Mouse (Mus musculus) hindbrain, embryonic 12.5 days (tissue): ENCODE results near the gene Lrrc47. TPM values are rescaled to one million over a fixed set of nuclear protein-coding genes. Genes with fewer than 3 reads are reported as not detected.

Experiments used
- ATAC-seq: fragments of 200-750 bp; cut with Nextera tagmentation; 2 replicates; pipeline ENCODE4 v1.8.0; 2017; ENCODE audit warnings: moderate TSS enrichment; ENCODE audit not compliant: low FRiP score
- H3K27ac ChIP-seq: fragments of 300-500 bp; sonication (generic); 2 replicates; pipeline ENCODE4 v1.5.1; 2016; ENCODE audit warnings: mild to moderate bottlenecking
- H3K27me3 ChIP-seq: fragments of 300-500 bp; sonication (generic); 2 replicates; pipeline ENCODE4 v1.6.1; 2016; ENCODE audit warnings: mild to moderate bottlenecking
- H3K36me3 ChIP-seq: fragments of 300-500 bp; sonication (generic); 2 replicates; pipeline ENCODE4 v1.6.1; 2016; ENCODE audit warnings: mild to moderate bottlenecking
- H3K4me1 ChIP-seq: fragments of 300-500 bp; sonication (generic); 2 replicates; pipeline ENCODE4 v1.6.1; 2016
- H3K4me2 ChIP-seq: fragments of 300-500 bp; sonication (generic); replicated peaks from 2 replicates; pipeline ENCODE4 v1.6.1; 2016; ENCODE audit warnings: mild to moderate bottlenecking
- H3K4me3 ChIP-seq: fragments of 300-500 bp; sonication (generic); 2 replicates; pipeline ENCODE4 v1.5.1; 2016; ENCODE audit warnings: mild to moderate bottlenecking
- H3K9ac ChIP-seq: fragments of 300-500 bp; sonication (generic); 2 replicates; pipeline ENCODE4 v1.6.1; 2016; ENCODE audit warnings: mild to moderate bottlenecking, moderate library complexity
- H3K9me3 ChIP-seq: fragments of 300-500 bp; sonication (generic); replicated peaks from 2 replicates; pipeline ENCODE4 v1.6.1; 2016; ENCODE audit warnings: mild to moderate bottlenecking
- WGBS: fragments of 180-500 bp; shearing (Covaris S2); methylation state at CpG from one replicate; pipeline ENCODE4 v1.1.7; 2016; 5-methylcytosine and 5-hydroxymethylcytosine counted together
- polyA plus RNA-seq: library from polyadenylated mRNA; unstranded; fragments of >200 nt; fragmentation: Nextera tagmentation; extraction: Ambion mirVana; gene quantifications from 2 replicates; pipeline ENCODE4 v1.2.1, GENCODE M21; 2016

Gene Lrrc47
- polyA plus RNA-seq, 1 experiment from 2014 or later = 36.4 TPM

DNA sequence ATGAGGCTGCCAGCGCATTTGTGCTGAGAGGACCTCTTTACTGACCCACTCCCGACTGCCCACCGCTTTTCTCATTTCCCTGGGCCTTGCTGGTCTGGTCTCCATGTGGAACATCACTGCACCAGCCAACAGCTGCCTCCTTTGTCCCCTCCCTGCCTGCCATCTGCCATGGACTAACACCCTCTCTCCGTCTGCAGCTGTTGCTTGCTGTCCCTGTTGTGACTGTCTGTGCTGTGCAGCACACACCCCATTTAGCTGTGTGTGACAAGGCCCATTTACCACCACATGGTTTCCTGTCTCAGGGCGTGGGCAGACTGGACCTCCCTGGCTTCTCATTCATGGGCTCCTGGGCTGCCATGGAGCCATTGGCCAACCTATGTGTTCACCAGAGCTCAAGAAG is 6.0 kb upstream of the Lrrc47 start:
- H3K9me3 ChIP-seq = no peaks in the 10 kb centered on the region
- H3K4me3 ChIP-seq = no peak overlapping the region
- no peak overlapping the region for H3K4me2 ChIP-seq
- 85% methylated on average over 5 of the region's 5 CpGs for WGBS
- H3K27me3 ChIP-seq = no peaks in the 10 kb centered on the region
- ATAC-seq = no peak; the same call in 1 of the 2 replicates
- no peak overlapping the region for H3K9ac ChIP-seq
- H3K36me3 ChIP-seq = peaks cover 56% of the 10 kb centered on the region
- no peaks in the 10 kb centered on the region for H3K4me1 ChIP-seq
- no peak overlapping the region for H3K27ac ChIP-seq

DNA sequence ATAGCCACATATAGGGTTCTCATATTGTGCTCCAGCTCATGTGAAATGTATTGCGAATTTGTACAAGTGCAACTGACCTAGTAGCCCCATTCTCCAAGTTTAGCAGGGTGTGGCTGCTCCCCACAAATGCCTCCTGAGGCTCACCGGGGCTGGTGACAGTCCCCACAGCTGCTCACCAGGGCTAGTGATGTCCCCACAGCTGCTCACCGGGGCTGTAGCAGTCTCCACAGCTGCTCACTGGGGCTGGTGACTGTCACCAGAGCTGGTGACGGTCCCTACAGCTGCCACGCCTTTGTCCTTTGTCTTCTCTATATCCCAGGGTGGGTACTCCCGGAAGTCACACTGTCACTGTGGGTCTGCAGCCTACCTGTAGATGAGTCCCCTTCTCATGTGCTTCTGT is 5.3 kb upstream of the Lrrc47 start:
- Histone ChIP-seq H3K9me3 (no peaks in the 10 kb centered on the region), H3K4me3 (no peak overlapping the region), H3K4me1 (peaks cover 5% of the 10 kb centered on the region; the same call in 1 of the 2 replicates), H3K9ac (no peak overlapping the region), H3K4me2 (no peak overlapping the region), H3K27me3 (no peaks in the 10 kb centered on the region), H3K27ac (no peak overlapping the region), H3K36me3 (peaks cover 56% of the 10 kb centered on the region)
- ATAC-seq = no peak
- WGBS = 90% methylated on average over 6 of the region's 6 CpGs

DNA sequence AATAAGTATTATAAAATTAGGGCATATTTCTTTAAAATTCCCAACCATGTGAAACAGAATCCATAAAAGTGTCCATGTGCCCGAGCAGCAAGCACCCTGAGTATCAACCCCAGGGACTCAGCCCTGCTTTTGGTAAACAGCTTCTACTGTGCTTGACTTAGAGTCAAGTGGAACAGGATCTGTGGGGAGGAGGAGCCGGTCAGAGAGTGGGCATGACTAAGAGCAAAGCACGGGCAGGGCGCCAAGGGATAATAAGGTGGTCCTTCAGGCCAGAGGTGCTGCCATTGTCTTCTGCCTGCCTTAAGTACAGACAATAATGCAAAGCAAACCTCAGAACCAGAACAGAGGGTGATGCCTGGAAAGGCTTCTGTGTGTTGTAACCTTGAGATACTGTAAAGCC is 3.8 kb upstream of the Lrrc47 start:
- no peak for ATAC-seq
- no peak overlapping the region for H3K9ac ChIP-seq
- H3K27me3 ChIP-seq = no peaks in the 10 kb centered on the region
- H3K27ac ChIP-seq = no peak overlapping the region
- peaks cover 11% of the 10 kb centered on the region for H3K4me1 ChIP-seq
- WGBS = 85% methylated on average over 4 of the region's 4 CpGs
- peaks cover 46% of the 10 kb centered on the region for H3K36me3 ChIP-seq
- H3K4me3 ChIP-seq = no peak overlapping the region
- no peak overlapping the region for H3K4me2 ChIP-seq
- no peaks in the 10 kb centered on the region for H3K9me3 ChIP-seq

DNA sequence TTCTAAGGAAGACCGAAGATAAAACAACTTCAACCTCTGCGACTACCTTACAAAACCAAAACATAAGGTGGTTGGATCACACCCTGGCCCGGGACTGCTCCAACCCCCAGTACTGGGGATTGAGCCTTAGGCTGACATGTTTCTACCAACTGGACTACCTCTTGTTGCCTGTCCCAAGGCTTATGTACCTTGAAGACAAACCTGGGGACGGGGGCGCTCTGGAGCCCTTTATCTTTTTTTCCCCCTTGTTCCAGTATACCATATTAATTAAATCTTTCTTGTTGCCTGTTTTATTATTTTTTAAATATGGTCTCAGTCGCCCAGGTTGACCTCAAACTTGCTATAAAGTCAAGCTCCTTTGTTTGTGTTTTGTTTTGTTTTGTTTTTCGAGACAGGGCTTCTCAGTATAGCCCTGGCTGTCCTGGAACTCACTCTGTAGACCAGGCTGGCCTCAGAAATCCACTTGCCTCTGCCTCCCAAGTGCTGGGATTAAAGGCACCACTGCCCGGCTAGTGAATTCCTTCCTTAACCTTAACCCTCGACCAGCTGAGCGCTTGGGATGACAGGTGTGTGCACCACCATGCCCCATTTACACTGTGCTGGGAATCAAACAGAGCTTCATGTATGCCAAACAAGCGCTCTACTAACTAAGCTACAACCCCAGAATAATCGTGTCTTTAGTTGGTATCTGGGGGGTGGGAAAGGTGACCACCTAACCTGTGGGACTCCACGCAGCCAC is 455 bp upstream of the Lrrc47 start:
- no peaks in the 10 kb centered on the region for H3K9me3 ChIP-seq
- H3K27ac ChIP-seq = no peak overlapping the region
- H3K27me3 ChIP-seq = no peaks in the 10 kb centered on the region
- H3K4me1 ChIP-seq = peaks cover 22% of the 10 kb centered on the region
- WGBS = 28% methylated on average over 13 of the region's 13 CpGs
- peaks cover 32% of the 10 kb centered on the region for H3K36me3 ChIP-seq
- H3K4me2 ChIP-seq = peak overlapping the region; percentile 96
- H3K4me3 ChIP-seq = peak overlapping the region; percentile 100
- H3K9ac ChIP-seq = peak overlapping the region; percentile 96
- ATAC-seq = peak; percentile 72

DNA sequence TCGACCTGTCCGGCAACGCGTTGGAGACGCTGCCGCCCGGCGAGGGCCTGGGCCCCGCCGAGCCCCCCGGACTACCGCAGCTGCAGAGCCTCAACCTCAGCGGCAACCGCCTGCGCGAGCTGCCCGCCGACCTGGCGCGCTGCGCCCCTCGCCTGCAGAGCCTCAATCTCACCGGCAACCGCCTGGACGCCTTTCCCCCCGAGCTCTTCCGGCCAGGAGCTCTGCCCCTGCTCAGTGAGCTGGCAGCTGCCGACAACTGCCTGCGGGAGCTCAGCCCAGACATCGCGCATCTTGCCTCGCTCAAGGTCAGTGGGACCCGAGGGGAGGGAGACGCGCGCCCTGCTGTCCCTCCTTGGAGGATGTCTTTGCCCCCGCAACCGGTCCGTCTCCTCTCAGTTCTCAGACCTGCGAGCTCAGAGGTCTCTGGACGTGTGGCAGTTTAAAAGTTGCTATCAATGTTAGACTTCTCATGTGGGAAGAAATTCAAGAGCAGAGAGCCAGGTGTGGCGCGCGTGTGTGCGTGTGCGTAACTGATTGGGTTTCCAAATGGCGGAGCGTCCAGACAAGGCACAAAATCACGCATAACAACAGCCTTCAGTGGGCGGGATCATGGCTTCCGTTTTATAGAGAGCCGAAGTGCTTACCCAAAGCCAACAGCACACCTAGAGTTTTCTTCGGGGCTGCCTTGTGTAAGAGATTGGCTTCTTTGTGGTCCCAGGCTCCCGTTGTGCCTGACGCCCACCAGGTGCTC is 776 bp downstream of the Lrrc47 start:
- peak overlapping the region; percentile 72 for H3K27ac ChIP-seq
- no peak for ATAC-seq
- WGBS = 3% methylated on average over 55 of the region's 55 CpGs

DNA sequence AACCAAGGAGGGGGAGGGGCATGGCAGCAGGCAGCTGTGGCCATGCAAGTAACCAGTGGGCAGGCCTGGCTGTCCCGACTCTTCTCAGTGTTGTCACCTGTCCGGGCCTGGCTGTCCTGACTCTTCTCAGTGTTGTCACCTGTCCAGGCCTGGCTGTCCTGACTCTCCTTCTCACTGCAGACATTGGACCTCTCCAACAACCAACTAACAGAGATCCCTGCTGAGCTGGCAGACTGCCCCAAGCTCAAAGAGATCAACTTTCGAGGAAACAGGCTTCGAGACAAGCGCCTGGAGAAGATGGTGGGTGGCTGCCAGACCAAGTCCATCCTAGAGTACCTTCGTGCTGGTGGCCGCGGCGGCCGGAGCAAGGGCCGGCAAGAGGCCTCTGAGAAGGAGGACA is 3.9 kb downstream of the Lrrc47 start:
- no peak overlapping the region for H3K4me3 ChIP-seq
- no peak for ATAC-seq
- H3K27ac ChIP-seq = no peak overlapping the region
- H3K4me2 ChIP-seq = no peak overlapping the region
- H3K4me1 ChIP-seq = peaks cover 22% of the 10 kb centered on the region
- no peaks in the 10 kb centered on the region for H3K9me3 ChIP-seq
- WGBS = 89% methylated on average over 11 of the region's 11 CpGs
- H3K27me3 ChIP-seq = no peaks in the 10 kb centered on the region
- H3K36me3 ChIP-seq = peaks cover 62% of the 10 kb centered on the region
- H3K9ac ChIP-seq = no peak overlapping the region

More for the DNA sequence above, 776 bp downstream of the Lrrc47 start:
- H3K9ac ChIP-seq = peak overlapping the region; percentile 96
- H3K4me1 ChIP-seq = peaks cover 22% of the 10 kb centered on the region
- H3K4me2 ChIP-seq = peak overlapping the region; percentile 96
- H3K36me3 ChIP-seq = peaks cover 32% of the 10 kb centered on the region
- H3K9me3 ChIP-seq = no peaks in the 10 kb centered on the region
- H3K27me3 ChIP-seq = no peaks in the 10 kb centered on the region
- H3K4me3 ChIP-seq = peak overlapping the region; percentile 100

DNA sequence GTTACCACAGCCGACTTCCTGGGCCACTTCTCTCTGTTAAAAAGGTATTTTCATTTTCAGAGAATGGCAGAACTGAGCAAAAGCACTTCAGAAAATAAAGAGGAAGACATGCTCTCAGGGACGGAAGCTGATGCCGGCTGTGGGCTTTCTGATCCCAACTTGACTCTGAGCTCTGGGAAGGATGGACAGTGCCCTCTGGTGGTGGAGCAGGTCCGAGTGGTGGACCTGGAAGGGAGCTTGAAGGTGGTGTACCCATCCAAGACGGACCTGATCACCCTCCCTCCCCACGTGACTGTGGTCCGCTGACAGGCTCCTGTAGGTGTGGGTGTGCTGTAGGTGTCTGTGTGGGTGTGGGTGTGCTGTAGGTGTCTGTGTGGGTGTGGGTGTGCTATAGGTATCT is 8.0 kb downstream of the Lrrc47 start:
- Histone ChIP-seq H3K4me1 (peaks cover 16% of the 10 kb centered on the region), H3K27me3 (peaks cover 12% of the 10 kb centered on the region), H3K9ac (no peak overlapping the region), H3K36me3 (peaks cover 78% of the 10 kb centered on the region), H3K4me2 (no peak overlapping the region), H3K9me3 (no peaks in the 10 kb centered on the region), H3K4me3 (no peak overlapping the region), H3K27ac (no peak overlapping the region)
- ATAC-seq = no peak
- WGBS = 80% methylated on average over 7 of the region's 7 CpGs

DNA sequence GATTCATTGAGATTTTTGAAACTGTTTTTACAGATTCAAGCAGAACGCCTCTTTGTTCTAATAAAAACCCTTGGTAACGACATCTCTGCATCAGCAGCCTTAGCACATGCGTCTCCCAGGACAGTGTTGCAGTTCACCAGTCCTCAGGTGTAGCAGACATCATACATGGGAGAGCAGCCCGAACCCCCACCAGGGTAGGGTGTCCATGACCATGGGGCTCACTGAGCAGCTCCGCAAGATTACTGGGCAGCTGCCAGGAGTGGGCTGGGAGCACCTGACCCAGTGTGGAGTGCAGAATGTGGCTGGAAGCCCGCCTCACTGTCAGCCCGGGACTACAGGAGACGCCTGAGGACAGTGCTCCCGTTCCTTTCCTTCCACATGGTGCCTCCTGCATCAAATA is 9.9 kb downstream of the Lrrc47 start:
- Histone ChIP-seq H3K36me3 (peaks cover 59% of the 10 kb centered on the region), H3K27ac (no peak overlapping the region), H3K9me3 (no peaks in the 10 kb centered on the region), H3K4me1 (peaks cover 30% of the 10 kb centered on the region), H3K27me3 (peaks cover 26% of the 10 kb centered on the region), H3K9ac (no peak overlapping the region), H3K4me3 (no peak overlapping the region), H3K4me2 (no peak overlapping the region)
- WGBS = 93% methylated on average over 9 of the region's 9 CpGs
- no peak for ATAC-seq

DNA sequence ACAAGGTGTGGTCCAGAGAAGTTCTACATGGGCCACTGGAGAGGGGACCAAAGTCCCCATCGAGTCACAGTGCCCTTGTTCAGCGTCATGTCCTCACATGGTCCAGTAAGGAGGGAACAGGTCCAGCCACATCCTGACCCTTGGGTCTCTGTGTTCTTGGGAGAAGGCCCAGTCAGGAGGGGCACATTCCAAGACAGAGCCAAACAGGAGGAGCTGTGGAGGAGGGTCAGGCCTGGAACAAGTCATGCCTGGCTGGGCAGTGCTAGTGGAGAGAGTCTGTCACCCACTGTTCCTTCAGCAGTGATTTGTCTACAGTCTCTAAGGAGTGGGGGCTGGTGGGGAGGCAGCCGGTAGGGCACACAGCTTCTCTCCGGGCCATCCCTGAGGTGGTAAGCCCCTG is 10.9 kb downstream of the Lrrc47 start:
- Histone ChIP-seq H3K9me3 (no peaks in the 10 kb centered on the region), H3K27me3 (peaks cover 35% of the 10 kb centered on the region), H3K4me2 (no peak overlapping the region), H3K27ac (no peak overlapping the region), H3K36me3 (peaks cover 50% of the 10 kb centered on the region), H3K9ac (no peak overlapping the region), H3K4me3 (no peak overlapping the region), H3K4me1 (peaks cover 31% of the 10 kb centered on the region)
- ATAC-seq = no peak
- WGBS = 72% methylated on average over 4 of the region's 4 CpGs

DNA sequence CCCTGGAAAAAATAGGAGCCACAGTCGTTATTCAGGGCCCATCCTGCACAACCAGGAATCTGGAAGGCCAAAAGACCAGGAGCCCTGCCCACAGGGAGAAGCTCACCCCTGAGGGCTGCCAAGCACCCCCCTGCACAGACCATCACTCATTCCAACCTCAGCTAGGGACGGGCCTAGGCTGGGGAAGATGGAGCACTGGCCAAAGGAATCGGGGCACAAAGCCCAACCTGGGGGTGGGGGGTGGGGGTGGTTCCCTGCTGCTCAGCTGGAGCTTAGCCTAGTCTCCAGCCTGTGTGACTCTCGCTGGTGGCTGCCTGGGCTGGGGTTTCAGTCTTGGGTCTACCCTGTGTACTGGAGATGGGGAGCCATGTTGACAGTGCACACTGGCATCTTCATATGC is 11.3 kb downstream of the Lrrc47 start:
- no peak for ATAC-seq

DNA sequence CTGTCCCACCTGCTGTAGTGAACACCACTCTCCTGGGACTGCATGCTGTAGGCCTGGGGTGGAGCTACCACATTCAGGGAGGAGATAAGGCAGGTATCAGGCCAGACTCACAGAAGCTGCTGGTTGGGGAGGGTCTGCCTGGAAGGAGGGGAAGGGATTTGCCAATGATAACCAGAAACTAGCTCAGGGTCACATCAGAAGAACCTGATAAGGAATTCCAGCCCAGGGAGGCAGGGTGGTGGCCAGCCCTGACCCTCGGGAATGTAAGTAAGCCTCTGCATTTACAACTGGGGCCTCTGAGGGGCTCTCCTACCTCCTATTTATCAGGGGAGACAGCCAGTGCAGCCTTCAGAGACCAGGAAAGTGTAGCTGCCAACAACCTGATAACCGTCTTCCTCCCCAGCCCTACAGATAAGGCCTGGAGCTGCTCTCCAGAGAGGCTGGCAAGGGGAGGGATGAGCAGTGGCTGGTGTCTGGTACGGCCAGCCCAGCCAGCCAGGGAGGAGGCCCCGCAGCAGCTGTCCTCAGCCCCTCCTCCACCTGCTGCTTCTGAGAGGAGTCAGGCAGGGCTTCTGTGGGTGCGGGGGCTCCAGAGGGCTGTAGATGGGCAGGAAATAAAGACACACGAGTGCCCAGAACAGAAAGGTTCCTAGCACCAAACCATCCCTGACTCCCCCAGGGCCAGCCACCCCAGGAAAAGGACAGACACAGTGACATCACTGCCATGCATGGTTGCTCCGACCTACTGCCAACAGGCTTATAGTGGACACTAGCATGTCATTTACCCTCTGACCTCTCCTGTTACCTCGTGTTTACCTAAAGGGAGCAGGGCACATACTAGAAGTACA is 12.4 kb downstream of the Lrrc47 start:
- Histone ChIP-seq H3K36me3 (peaks cover 34% of the 10 kb centered on the region), H3K27ac (no peak overlapping the region), H3K4me2 (no peak overlapping the region), H3K4me3 (no peak overlapping the region), H3K27me3 (peaks cover 38% of the 10 kb centered on the region), H3K9me3 (no peaks in the 10 kb centered on the region), H3K4me1 (peaks cover 31% of the 10 kb centered on the region), H3K9ac (no peak overlapping the region)
- ATAC-seq = no peak
- WGBS = 32% methylated on average over 8 of the region's 8 CpGs

More for the DNA sequence above, 11.3 kb downstream of the Lrrc47 start:
- no peak overlapping the region for H3K27ac ChIP-seq
- H3K36me3 ChIP-seq = peaks cover 45% of the 10 kb centered on the region
- no peak overlapping the region for H3K4me2 ChIP-seq
- H3K27me3 ChIP-seq = peaks cover 38% of the 10 kb centered on the region
- H3K4me1 ChIP-seq = peaks cover 31% of the 10 kb centered on the region
- 36% methylated on average over 4 of the region's 4 CpGs for WGBS
- no peak overlapping the region for H3K9ac ChIP-seq
- no peak overlapping the region for H3K4me3 ChIP-seq
- H3K9me3 ChIP-seq = no peaks in the 10 kb centered on the region
